Mouse (Mus musculus) lung, adult 2 months (tissue): Measurements from ENCODE around the gene Thrap3.

Experiments
- CTCF ChIP-seq: fragments of 200-500 bp; IDR thresholded peaks from 2 replicates; pipeline ENCODE4 v1.5.1; 2011; ENCODE audit warnings: mild to moderate bottlenecking, low read length, control low read depth; ENCODE audit not compliant: insufficient read depth
- POLR2A ChIP-seq: fragments of 200-500 bp; IDR thresholded peaks from 2 replicates; pipeline ENCODE4 v1.6.1; 2011; ENCODE audit warnings: low read depth, mild to moderate bottlenecking, control low read depth, low read length, borderline replicate concordance; ENCODE audit errors: extremely low read depth

GRCm38 (mm10) chr4:126181170-126181957, 21.2 kb downstream of the Thrap3 start:
- peak; percentile 91 for TF ChIP-seq CTCF
- TF ChIP-seq POLR2A = no peak
